Mouse (Mus musculus): Measurements from ENCODE around the gene Vmn1r138. TPM values are rescaled to one million over a fixed set of nuclear protein-coding genes. Genes with fewer than 3 reads are reported as not detected.
"Not testable (repeated sequence)": the region's sequence is repeated elsewhere in the genome, so short reads cannot be mapped to it uniquely, and the experiment has no call there.

The Vmn1r138 gene
- polyA plus RNA-seq (2014; fragmentation: Nextera tagmentation; extraction: Ambion mirVana) = not detected in 2 replicates

DNA sequence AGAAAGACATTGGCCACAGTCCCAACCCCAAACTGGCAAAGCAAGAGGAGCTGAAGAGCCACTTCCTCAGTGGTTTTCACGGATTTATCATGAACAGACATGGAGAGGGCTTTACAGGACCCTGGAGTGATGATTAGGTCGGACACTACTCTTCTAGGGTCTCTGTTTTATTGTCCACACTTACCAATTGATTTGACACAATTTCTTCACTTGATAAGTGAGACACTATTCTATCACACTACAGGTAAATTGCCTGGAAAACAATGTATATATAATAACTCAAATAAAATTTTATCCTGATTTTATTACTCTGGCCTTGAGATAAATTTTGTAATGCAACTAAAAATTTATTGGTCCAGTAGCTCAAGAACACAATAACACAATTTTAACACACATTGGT lies at the start of gene Vmn1r138:
Gene Vmn1r138, minus strand, starts transcription at position 101 of the 400 bp plus-strand sequence.
- H3K4me1 ChIP-seq (ENCODE audit: control insufficient read depth, insufficient read depth, low read length); H3K27me3 ChIP-seq (ENCODE audit: control insufficient read depth, insufficient read depth, low read length); ATAC-seq (ENCODE audit: insufficient number of reproducible peaks, insufficient read depth, low FRiP score, low read depth); H3K4me3 ChIP-seq (ENCODE audit: low read depth, low read length); H3K4me2 ChIP-seq (replicated peaks; ENCODE audit: low read depth, low read length); H3K9me3 ChIP-seq (ENCODE audit: control insufficient read depth, low read depth, low read length); H3K36me3 ChIP-seq (ENCODE audit: control insufficient read depth, insufficient read depth, low read length); H3K27ac ChIP-seq (ENCODE audit: low read length); H3K9ac ChIP-seq (replicated peaks; ENCODE audit: low read depth, low read length): not testable (repeated sequence)
- no CpG with 5 or more reads among the region's 2 CpGs for WGBS

DNA sequence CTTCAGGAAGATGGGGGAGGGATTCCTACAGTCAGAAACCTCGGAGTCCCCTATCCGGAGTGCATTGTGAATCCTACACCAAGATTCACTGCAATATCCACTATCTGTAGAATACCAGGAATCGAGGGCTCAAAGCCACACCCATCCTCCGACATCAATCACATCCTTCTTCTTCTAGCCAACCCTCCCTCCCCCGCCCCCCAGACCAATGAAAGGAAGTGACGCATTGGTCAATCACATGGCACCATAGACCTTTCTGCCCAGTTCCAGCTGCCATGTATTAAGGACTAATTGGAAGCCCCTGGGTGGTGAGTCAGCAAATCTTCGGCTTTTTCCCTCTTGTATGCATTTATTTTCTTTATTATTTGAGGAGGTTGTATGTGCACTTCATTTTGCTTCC lies 40.1 kb upstream of the Vmn1r138 start, which contains the start of gene Vmn1r139:
Gene Vmn1r139, plus strand, starts transcription at position 301 of the 400 bp plus-strand sequence.
- not testable (repeated sequence) for H3K4me3 ChIP-seq (ENCODE audit: low read depth, low read length); H3K4me2 ChIP-seq (replicated peaks; ENCODE audit: low read depth, low read length); H3K4me1 ChIP-seq (ENCODE audit: control insufficient read depth, insufficient read depth, low read length); H3K36me3 ChIP-seq (ENCODE audit: control insufficient read depth, insufficient read depth, low read length); H3K9me3 ChIP-seq (ENCODE audit: control insufficient read depth, low read depth, low read length); ATAC-seq (ENCODE audit: insufficient number of reproducible peaks, insufficient read depth, low FRiP score, low read depth); H3K9ac ChIP-seq (replicated peaks; ENCODE audit: low read depth, low read length); H3K27ac ChIP-seq (ENCODE audit: low read length); H3K27me3 ChIP-seq (ENCODE audit: control insufficient read depth, insufficient read depth, low read length)
- no CpG with 5 or more reads among the region's 7 CpGs for WGBS

DNA sequence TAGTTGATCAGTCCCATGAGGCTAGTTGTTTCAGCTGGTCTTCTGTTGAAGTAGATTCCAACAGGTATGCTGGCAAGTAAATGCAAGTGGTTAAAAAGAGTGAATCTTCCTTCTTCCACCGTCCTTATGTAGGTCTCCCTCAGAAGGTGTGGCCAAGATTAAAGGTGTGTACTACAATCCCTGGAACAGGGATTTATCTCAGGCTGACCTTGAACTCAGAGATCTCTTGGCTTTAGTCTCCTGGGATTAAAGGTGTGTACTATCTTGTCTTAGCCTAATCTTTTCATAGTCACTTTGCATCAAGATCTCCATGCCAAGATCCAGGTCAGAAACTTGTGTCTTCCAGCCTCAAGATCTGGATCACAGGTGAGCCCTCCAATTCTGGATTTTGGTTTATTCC lies 27.5 kb upstream of the Vmn1r138 start, which contains the start of gene Gm6176:
Gene Gm6176, minus strand, starts transcription at position 101 of the 400 bp plus-strand sequence.
- H3K4me2 ChIP-seq (replicated peaks; ENCODE audit: low read depth, low read length); H3K9me3 ChIP-seq (ENCODE audit: control insufficient read depth, low read depth, low read length); H3K36me3 ChIP-seq (ENCODE audit: control insufficient read depth, insufficient read depth, low read length); H3K27ac ChIP-seq (ENCODE audit: low read length); H3K4me1 ChIP-seq (ENCODE audit: control insufficient read depth, insufficient read depth, low read length); H3K9ac ChIP-seq (replicated peaks; ENCODE audit: low read depth, low read length); H3K4me3 ChIP-seq (ENCODE audit: low read depth, low read length); ATAC-seq (ENCODE audit: insufficient number of reproducible peaks, insufficient read depth, low FRiP score, low read depth); H3K27me3 ChIP-seq (ENCODE audit: control insufficient read depth, insufficient read depth, low read length): not testable (repeated sequence)
- WGBS = no CpG with 5 or more reads among the region's 1 CpGs

DNA sequence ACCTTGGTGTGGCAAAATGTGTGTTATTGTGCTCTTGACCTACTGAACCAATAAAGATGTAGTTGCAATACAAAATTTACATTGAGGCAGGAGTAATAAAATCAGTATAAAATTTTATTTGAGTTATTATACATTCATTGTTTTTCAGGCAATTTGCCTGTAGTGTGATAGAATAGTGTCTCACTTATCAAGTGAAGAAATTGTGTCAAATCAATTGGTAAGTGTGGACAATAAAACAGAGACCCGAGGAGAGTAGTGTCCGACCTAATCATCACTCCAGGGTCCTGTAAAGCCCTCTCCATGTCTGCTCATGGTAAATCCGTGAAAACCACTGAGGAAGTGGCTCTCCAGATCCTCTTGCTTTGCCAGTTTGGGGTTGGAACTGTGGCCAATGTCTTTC lies 34.4 kb downstream of the Vmn1r138 start, which contains the start of gene Vmn1r137:
Gene Vmn1r137, plus strand, starts transcription at position 301 of the 400 bp plus-strand sequence.
- ATAC-seq (ENCODE audit: insufficient number of reproducible peaks, insufficient read depth, low FRiP score, low read depth); H3K27ac ChIP-seq (ENCODE audit: low read length); H3K4me1 ChIP-seq (ENCODE audit: control insufficient read depth, insufficient read depth, low read length); H3K9me3 ChIP-seq (ENCODE audit: control insufficient read depth, low read depth, low read length); H3K4me2 ChIP-seq (replicated peaks; ENCODE audit: low read depth, low read length); H3K4me3 ChIP-seq (ENCODE audit: low read depth, low read length); H3K36me3 ChIP-seq (ENCODE audit: control insufficient read depth, insufficient read depth, low read length); H3K27me3 ChIP-seq (ENCODE audit: control insufficient read depth, insufficient read depth, low read length); H3K9ac ChIP-seq (replicated peaks; ENCODE audit: low read depth, low read length): not testable (repeated sequence)
- no CpG with 5 or more reads among the region's 3 CpGs for WGBS

Other genes starting within 250 kb of the Vmn1r138 start
- gene Gm4177, start 232.2 kb downstream of the Vmn1r138 start, polyA plus RNA-seq (2014; fragmentation: Nextera tagmentation; extraction: Ambion mirVana) = not detected in 2 replicates
- gene Vmn1r135, start 196.5 kb downstream of the Vmn1r138 start, polyA plus RNA-seq (2014; fragmentation: Nextera tagmentation; extraction: Ambion mirVana) = not detected in 2 replicates
- not detected in 2 replicates for gene Gm5725, start 184.6 kb downstream of the Vmn1r138 start, polyA plus RNA-seq (2014; fragmentation: Nextera tagmentation; extraction: Ambion mirVana)
- gene Gm5891, start 107.6 kb downstream of the Vmn1r138 start, polyA plus RNA-seq (2014; fragmentation: Nextera tagmentation; extraction: Ambion mirVana) = not detected in 2 replicates
- not detected in 2 replicates for gene Vmn1r137, start 34.3 kb downstream of the Vmn1r138 start, polyA plus RNA-seq (2014; fragmentation: Nextera tagmentation; extraction: Ambion mirVana)
- not detected in 2 replicates for gene Gm6176, start 27.4 kb upstream of the Vmn1r138 start, polyA plus RNA-seq (2014; fragmentation: Nextera tagmentation; extraction: Ambion mirVana)
- gene Vmn1r139, start 40.2 kb upstream of the Vmn1r138 start, polyA plus RNA-seq (2014; fragmentation: Nextera tagmentation; extraction: Ambion mirVana) = not detected in 2 replicates
- gene Gm16451, start 89.3 kb upstream of the Vmn1r138 start, polyA plus RNA-seq (2014; fragmentation: Nextera tagmentation; extraction: Ambion mirVana) = not detected in 2 replicates
- gene Gm10666, start 105.8 kb upstream of the Vmn1r138 start, polyA plus RNA-seq (2014; fragmentation: Nextera tagmentation; extraction: Ambion mirVana) = not detected in 2 replicates
- not detected in 2 replicates for gene Vmn1r142, start 135.1 kb upstream of the Vmn1r138 start, polyA plus RNA-seq (2014; fragmentation: Nextera tagmentation; extraction: Ambion mirVana)
- not detected in 2 replicates for gene Vmn1r143, start 160.5 kb upstream of the Vmn1r138 start, polyA plus RNA-seq (2014; fragmentation: Nextera tagmentation; extraction: Ambion mirVana)
- not detected in 2 replicates for gene Gm8653, start 172.4 kb upstream of the Vmn1r138 start, polyA plus RNA-seq (2014; fragmentation: Nextera tagmentation; extraction: Ambion mirVana)
- not detected in 2 replicates for gene Gm8453, start 200.6 kb upstream of the Vmn1r138 start, polyA plus RNA-seq (2014; fragmentation: Nextera tagmentation; extraction: Ambion mirVana)